Mouse (Mus musculus) C2C12 (cell line): ENCODE measurements around the gene Epb41l5. TPM values are rescaled to one million over a fixed set of nuclear protein-coding genes. Genes with fewer than 3 reads are reported as not detected.

Source experiments
- H3K27me3 ChIP-seq: one replicate; pipeline ENCODE4 v1.6.1; 2011; ENCODE audit not compliant: control insufficient read depth, insufficient read depth, insufficient read length
- H3K36me3 ChIP-seq: one replicate; pipeline ENCODE4 v1.6.1; 2011; ENCODE audit not compliant: control insufficient read depth, insufficient read depth
- H3K4me3 ChIP-seq: one replicate; pipeline ENCODE4 v1.5.1; 2011; ENCODE audit warnings: mild to moderate bottlenecking, control low read depth; ENCODE audit not compliant: poor library complexity, insufficient read depth, severe bottlenecking
- H3K79me2 ChIP-seq: one replicate; pipeline ENCODE4 v1.6.1; 2011; ENCODE audit not compliant: control insufficient read depth, insufficient read depth
- H3K79me3 ChIP-seq: one replicate; pipeline ENCODE4 v1.6.1; 2011; ENCODE audit warnings: low read depth, control low read depth
- H3ac ChIP-seq: one replicate; pipeline ENCODE3; 2011; ENCODE audit warnings: low read depth; ENCODE audit not compliant: control insufficient read depth, insufficient read length
- CEBPB ChIP-seq: IDR thresholded peaks from one replicate; pipeline ENCODE4 v1.6.1; 2011; ENCODE audit warnings: low read depth, mild to moderate bottlenecking, control low read depth, moderate library complexity
- CTCF ChIP-seq: IDR thresholded peaks from one replicate; pipeline ENCODE4 v1.5.1; 2011; ENCODE audit not compliant: control insufficient read depth, insufficient read depth, insufficient read length
- FOSL1 ChIP-seq: IDR thresholded peaks from one replicate; pipeline ENCODE4 v1.8.0; 2011; ENCODE audit warnings: mild to moderate bottlenecking, low read length; ENCODE audit not compliant: poor library complexity, insufficient read depth, severe bottlenecking
- MAX ChIP-seq: IDR thresholded peaks from one replicate; pipeline ENCODE4 v1.6.1; 2011; ENCODE audit warnings: mild to moderate bottlenecking, control low read depth
- MYOD1 ChIP-seq: IDR thresholded peaks from one replicate; pipeline ENCODE4 v1.6.1; 2011; ENCODE audit warnings: low read depth; ENCODE audit not compliant: control insufficient read depth, insufficient read length
- MYOG ChIP-seq: IDR thresholded peaks from one replicate; pipeline ENCODE4 v1.6.1; 2011; ENCODE audit not compliant: control insufficient read depth, insufficient read length; ENCODE audit errors: extremely low read depth
- USF1 ChIP-seq: IDR thresholded peaks from one replicate; pipeline ENCODE4 v1.6.1; 2011; ENCODE audit warnings: low read depth, mild to moderate bottlenecking, control low read depth, moderate library complexity
- polyA plus RNA-seq: library from polyadenylated mRNA; unstranded; fragments of >200 nt; fragmentation: generic; extraction: Trizol; gene quantifications from one replicate; pipeline ENCODE4 v1.2.1, GENCODE M21; 2012; ENCODE audit warnings: missing spikeins

Gene Epb41l5
- polyA plus RNA-seq, 1 experiment, result 1.3 TPM

DNA sequence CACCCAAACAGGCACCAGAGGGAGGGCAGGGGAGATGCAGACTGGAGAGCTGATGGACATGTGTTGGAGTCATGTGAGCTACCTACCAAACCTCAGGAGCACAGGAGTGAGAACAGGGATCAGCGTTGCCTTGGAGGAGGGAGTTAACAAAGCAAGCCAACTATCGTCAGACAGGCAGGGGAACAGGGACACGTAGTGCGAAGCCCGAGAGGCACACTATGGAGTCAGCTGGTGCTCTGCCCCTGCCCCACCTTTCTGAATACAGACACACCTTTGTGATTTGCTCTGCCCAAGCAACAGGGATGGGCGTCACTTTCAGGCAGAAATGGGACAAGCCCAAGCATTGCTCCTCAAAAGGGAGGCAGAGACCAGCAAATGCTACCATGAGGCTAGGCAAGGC is 111.1 kb downstream of the Epb41l5 start:
- no peaks in the 10 kb centered on the region for H3K79me2 ChIP-seq
- TF ChIP-seq CTCF (no peak), MAX (no peak), CEBPB (no peak), USF1 (no peak), MYOG (no peak), MYOD1 (no peak), FOSL1 (no peak)
- no peaks in the 10 kb centered on the region for H3K27me3 ChIP-seq
- no peak overlapping the region for H3K4me3 ChIP-seq
- H3K79me3 ChIP-seq, result no peaks in the 10 kb centered on the region
- no peak overlapping the region for H3ac ChIP-seq
- no peaks in the 10 kb centered on the region for H3K36me3 ChIP-seq

DNA sequence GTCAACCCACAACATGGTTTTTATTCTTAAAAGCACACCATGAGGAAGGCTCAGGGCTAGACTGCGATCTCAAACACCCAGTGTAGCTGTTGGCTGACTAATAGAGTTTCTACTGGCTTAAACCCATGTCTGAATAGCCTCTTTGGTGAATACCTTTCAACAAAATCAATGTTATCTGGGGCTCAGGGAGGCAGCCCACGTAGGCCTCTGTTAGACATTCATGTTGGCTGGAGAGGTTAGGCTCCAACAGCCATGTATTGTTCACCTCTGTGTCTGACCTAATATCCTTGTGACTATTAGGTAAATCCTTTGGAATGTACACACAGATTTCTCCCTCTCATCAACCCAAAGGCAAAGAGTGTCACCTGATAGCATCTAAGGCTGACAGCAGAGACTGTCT is 112.7 kb downstream of the Epb41l5 start:
- Histone ChIP-seq H3K79me2 (no peaks in the 10 kb centered on the region), H3K79me3 (no peaks in the 10 kb centered on the region), H3K36me3 (no peaks in the 10 kb centered on the region), H3ac (no peak overlapping the region), H3K27me3 (no peaks in the 10 kb centered on the region), H3K4me3 (no peak overlapping the region)
- TF ChIP-seq CEBPB (no peak), CTCF (no peak), MYOD1 (no peak), USF1 (no peak), FOSL1 (no peak), MAX (no peak), MYOG (no peak)

DNA sequence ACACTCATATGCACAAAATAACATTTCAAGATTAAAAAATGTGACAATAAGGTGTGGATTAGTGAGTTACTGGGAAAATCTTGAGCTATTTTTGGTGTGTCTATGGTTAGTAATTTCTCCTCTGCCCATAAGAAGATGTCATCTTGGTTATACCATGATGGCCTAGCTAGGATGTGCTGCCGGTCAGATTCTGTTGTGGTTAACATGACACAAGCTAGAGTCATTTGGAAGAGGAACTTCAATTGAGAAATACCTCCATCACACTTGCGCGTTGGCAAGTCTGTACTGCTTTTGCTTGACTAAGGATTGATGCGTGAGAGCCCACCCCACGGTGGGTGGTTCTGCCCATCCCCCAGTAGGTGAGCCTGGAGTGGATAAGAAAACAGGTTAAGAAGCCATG is 114.5 kb downstream of the Epb41l5 start:
- no peaks in the 10 kb centered on the region for H3K27me3 ChIP-seq
- H3K4me3 ChIP-seq, result no peak overlapping the region
- no peaks in the 10 kb centered on the region for H3K79me2 ChIP-seq
- H3K79me3 ChIP-seq, result no peaks in the 10 kb centered on the region
- H3ac ChIP-seq, result no peak overlapping the region
- TF ChIP-seq FOSL1 (no peak), MYOD1 (no peak), USF1 (no peak), CTCF (no peak), CEBPB (no peak), MAX (no peak), MYOG (no peak)
- H3K36me3 ChIP-seq, result no peaks in the 10 kb centered on the region

DNA sequence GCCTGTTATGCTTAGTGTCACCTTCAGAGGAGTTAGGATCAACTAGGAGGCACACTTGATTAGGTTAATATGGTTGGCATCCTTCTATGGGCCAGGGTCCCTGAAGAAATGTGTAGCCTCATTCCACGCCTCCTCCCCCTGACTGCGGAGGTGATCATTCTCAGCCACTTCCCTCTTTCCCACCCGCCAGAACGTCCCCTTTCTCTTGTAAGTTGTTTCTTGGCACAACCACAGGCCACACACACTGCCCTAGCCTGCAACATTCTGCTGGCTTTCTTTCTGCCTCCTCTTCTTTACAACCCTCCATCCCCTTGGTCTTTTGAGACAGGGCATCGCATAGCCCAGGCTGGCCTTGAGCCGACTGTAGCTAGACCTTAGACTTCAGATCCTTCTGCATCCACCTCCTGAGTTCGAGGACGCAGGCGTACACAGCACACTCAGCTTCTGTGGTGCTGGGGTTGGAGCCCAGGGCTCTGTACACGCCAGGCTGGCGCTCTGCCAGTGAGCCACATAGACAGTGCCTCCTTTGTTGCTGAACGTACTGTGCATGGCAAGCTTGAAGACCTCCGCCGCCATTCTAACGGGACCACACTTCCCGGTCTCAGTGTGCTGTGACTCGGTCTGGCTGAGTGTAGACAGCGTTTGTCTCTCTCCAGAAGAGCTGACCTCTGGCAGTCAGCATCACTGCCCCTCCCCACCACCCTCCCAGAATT is 115.6 kb downstream of the Epb41l5 start:
- Histone ChIP-seq H3K79me3 (no peaks in the 10 kb centered on the region), H3K36me3 (no peaks in the 10 kb centered on the region), H3K4me3 (no peak overlapping the region), H3K27me3 (no peaks in the 10 kb centered on the region), H3K79me2 (no peaks in the 10 kb centered on the region), H3ac (no peak overlapping the region)
- TF ChIP-seq MYOD1 (no peak), CEBPB (no peak), CTCF (no peak), MYOG (no peak), MAX (no peak)

DNA sequence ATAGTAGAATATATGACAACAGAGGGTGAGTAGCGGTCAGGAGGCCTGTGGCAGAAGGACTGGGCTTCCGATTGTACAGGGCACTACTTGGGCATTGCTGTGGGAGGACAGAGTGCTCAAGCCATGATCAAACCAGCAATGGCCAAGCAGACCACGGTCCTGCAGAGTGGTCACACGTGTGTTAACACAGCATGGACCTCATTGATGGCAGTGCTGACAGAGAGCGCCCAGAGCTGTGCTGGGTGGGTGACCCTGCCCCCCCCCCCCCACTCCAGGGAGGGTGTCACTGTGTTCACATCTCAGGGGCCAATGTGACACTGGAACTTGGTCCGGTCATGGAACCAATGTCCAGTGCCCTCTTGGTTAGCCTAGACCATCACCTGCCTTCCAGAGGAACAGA is 116.6 kb downstream of the Epb41l5 start:
- Histone ChIP-seq H3K27me3 (no peaks in the 10 kb centered on the region), H3K79me2 (peaks cover 5% of the 10 kb centered on the region), H3ac (no peak overlapping the region), H3K4me3 (no peak overlapping the region), H3K36me3 (peaks cover 1% of the 10 kb centered on the region), H3K79me3 (no peaks in the 10 kb centered on the region)
- TF ChIP-seq MAX, result no peak
- no peak for TF ChIP-seq CTCF
- TF ChIP-seq FOSL1, result no peak
- TF ChIP-seq CEBPB, result no peak
- TF ChIP-seq USF1, result no peak
- TF ChIP-seq MYOG, result no peak
- no peak for TF ChIP-seq MYOD1

DNA sequence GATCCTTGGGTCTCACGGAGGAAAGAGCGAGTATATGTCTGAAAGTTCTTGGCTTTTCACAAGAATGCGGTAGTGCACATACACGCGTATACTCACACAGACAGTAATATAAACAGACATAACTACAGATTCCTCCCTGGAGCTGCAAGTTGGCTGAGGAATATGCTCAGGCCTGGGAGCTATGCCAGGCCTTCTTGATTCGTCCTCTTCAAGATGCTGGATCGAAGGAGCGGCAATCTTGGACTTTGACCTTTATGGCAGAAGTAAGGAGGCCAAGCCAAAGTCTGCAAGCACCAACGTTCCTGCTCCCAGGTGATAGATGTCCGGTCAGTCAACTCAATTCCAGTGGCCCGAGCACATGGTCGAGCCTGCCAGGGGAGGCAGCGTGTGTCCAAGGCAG is 117.9 kb downstream of the Epb41l5 start:
- Histone ChIP-seq H3K4me3 (no peak overlapping the region), H3K36me3 (peaks cover 5% of the 10 kb centered on the region), H3K79me2 (peaks cover 16% of the 10 kb centered on the region), H3ac (no peak overlapping the region), H3K27me3 (no peaks in the 10 kb centered on the region), H3K79me3 (peaks cover 3% of the 10 kb centered on the region)
- no peak for TF ChIP-seq FOSL1
- no peak for TF ChIP-seq MYOD1
- no peak for TF ChIP-seq CTCF
